Mouse (Mus musculus): Measurements from ENCODE around the gene 4930442H23Rik.

4930442H23Rik gene

GRCm38 (mm10) chr10:81141455-81142210, 42.0 kb downstream of the 4930442H23Rik start:
- H3K27me3 ChIP-seq (ENCODE audit: insufficient read depth, low read length) = no peaks in the 10 kb centered on the region
- H3K9me3 ChIP-seq (ENCODE audit: low read length) = no peaks in the 10 kb centered on the region
- H3K4me1 ChIP-seq (replicated peaks; ENCODE audit: low read depth, low read length) = peaks cover 78% of the 10 kb centered on the region
- no peak for TF ChIP-seq NANOG (IDR thresholded peaks at IDR 0.05; ENCODE audit: borderline replicate concordance, low read length)
- no peak for TF ChIP-seq POU5F1 (IDR thresholded peaks at IDR 0.05; ENCODE audit: borderline replicate concordance, low read length)
- TF ChIP-seq CTCF (conservative IDR thresholded peaks at IDR 0.05; ENCODE audit: low read length) = no peak
- H3K4me3 ChIP-seq (replicated peaks; ENCODE audit: low read length) = peak overlapping the region; percentile 92
- peaks cover 37% of the 10 kb centered on the region for H3K36me3 ChIP-seq (ENCODE audit: insufficient read depth, low read length)

- TF ChIP-seq NANOG (IDR thresholded peaks at IDR 0.05; ENCODE audit: borderline replicate concordance, low read length) = no peak
- TF ChIP-seq CTCF (conservative IDR thresholded peaks at IDR 0.05; ENCODE audit: low read length) = no peak
- no peak for TF ChIP-seq POU5F1 (IDR thresholded peaks at IDR 0.05; ENCODE audit: borderline replicate concordance, low read length)
- Histone ChIP-seq H3K4me3 (replicated peaks; ENCODE audit: low read length) (peak overlapping the region; percentile 92), H3K36me3 (ENCODE audit: insufficient read depth, low read length) (peaks cover 31% of the 10 kb centered on the region), H3K27me3 (ENCODE audit: insufficient read depth, low read length) (0 out of 2 replicates have a peak, but pooled peaks cover under 1% of the 10 kb centered on the region), H3K9me3 (ENCODE audit: low read length) (no peaks in the 10 kb centered on the region), H3K4me1 (replicated peaks; ENCODE audit: low read depth, low read length) (peaks cover 71% of the 10 kb centered on the region)
Measured at GRCm38 (mm10) chr10:81140717-81141454, 42.8 kb downstream of the 4930442H23Rik start.

- TF ChIP-seq POU5F1 (IDR thresholded peaks at IDR 0.05; ENCODE audit: borderline replicate concordance, low read length) = no peak
- no peak for TF ChIP-seq CTCF (conservative IDR thresholded peaks at IDR 0.05; ENCODE audit: low read length)
- TF ChIP-seq NANOG (IDR thresholded peaks at IDR 0.05; ENCODE audit: borderline replicate concordance, low read length) = no peak
- H3K36me3 ChIP-seq (ENCODE audit: insufficient read depth, low read length) = peaks cover 22% of the 10 kb centered on the region
- H3K4me1 ChIP-seq (replicated peaks; ENCODE audit: low read depth, low read length) = peaks cover 69% of the 10 kb centered on the region
Measured at GRCm38 (mm10) chr10:81140005-81140404, 43.6 kb downstream of the 4930442H23Rik start.

GRCm38 (mm10) chr10:81139529-81139846, 44.2 kb downstream of the 4930442H23Rik start:
- TF ChIP-seq POU5F1 (IDR thresholded peaks at IDR 0.05; ENCODE audit: borderline replicate concordance, low read length) = no peak
- TF ChIP-seq NANOG (IDR thresholded peaks at IDR 0.05; ENCODE audit: borderline replicate concordance, low read length) = no peak
- TF ChIP-seq CTCF (conservative IDR thresholded peaks at IDR 0.05; ENCODE audit: low read length) = no peak
- H3K9me3 ChIP-seq (ENCODE audit: low read length) = no peaks in the 10 kb centered on the region
- H3K36me3 ChIP-seq (ENCODE audit: insufficient read depth, low read length) = peaks cover 17% of the 10 kb centered on the region
- peaks cover 69% of the 10 kb centered on the region for H3K4me1 ChIP-seq (replicated peaks; ENCODE audit: low read depth, low read length)
- peaks cover 5% of the 10 kb centered on the region; the same call in 1 of the 2 replicates for H3K27me3 ChIP-seq (ENCODE audit: insufficient read depth, low read length)
- H3K4me3 ChIP-seq (replicated peaks; ENCODE audit: low read length) = peak overlapping the region; percentile 92

More at GRCm38 (mm10) chr10:81140005-81140404, 43.6 kb downstream of the 4930442H23Rik start:
- H3K27me3 ChIP-seq (ENCODE audit: insufficient read depth, low read length) = peaks cover 5% of the 10 kb centered on the region; the same call in 1 of the 2 replicates
- peak overlapping the region; percentile 92 for H3K4me3 ChIP-seq (replicated peaks; ENCODE audit: low read length)
- no peaks in the 10 kb centered on the region for H3K9me3 ChIP-seq (ENCODE audit: low read length)

- TF ChIP-seq POU5F1 (IDR thresholded peaks at IDR 0.05; ENCODE audit: borderline replicate concordance, low read length) = no peak
- no peak for TF ChIP-seq NANOG (IDR thresholded peaks at IDR 0.05; ENCODE audit: borderline replicate concordance, low read length)
- no peak for TF ChIP-seq CTCF (conservative IDR thresholded peaks at IDR 0.05; ENCODE audit: low read length)
- Histone ChIP-seq H3K4me1 (replicated peaks; ENCODE audit: low read depth, low read length) (peaks cover 70% of the 10 kb centered on the region), H3K9me3 (ENCODE audit: low read length) (no peaks in the 10 kb centered on the region), H3K27me3 (ENCODE audit: insufficient read depth, low read length) (peaks cover 5% of the 10 kb centered on the region; the same call in 1 of the 2 replicates), H3K36me3 (ENCODE audit: insufficient read depth, low read length) (peaks cover 12% of the 10 kb centered on the region), H3K4me3 (replicated peaks; ENCODE audit: low read length) (peak overlapping the region; percentile 92)
Measured at GRCm38 (mm10) chr10:81138821-81139528, 44.7 kb downstream of the 4930442H23Rik start.

GRCm38 (mm10) chr10:81138131-81138782, 45.4 kb downstream of the 4930442H23Rik start:
- TF ChIP-seq NANOG (IDR thresholded peaks at IDR 0.05; ENCODE audit: borderline replicate concordance, low read length) = no peak
- TF ChIP-seq CTCF (conservative IDR thresholded peaks at IDR 0.05; ENCODE audit: low read length) = no peak
- TF ChIP-seq POU5F1 (IDR thresholded peaks at IDR 0.05; ENCODE audit: borderline replicate concordance, low read length) = no peak
- Histone ChIP-seq H3K27me3 (ENCODE audit: insufficient read depth, low read length) (peaks cover 5% of the 10 kb centered on the region; the same call in 1 of the 2 replicates), H3K4me1 (replicated peaks; ENCODE audit: low read depth, low read length) (peaks cover 66% of the 10 kb centered on the region), H3K9me3 (ENCODE audit: low read length) (no peaks in the 10 kb centered on the region), H3K36me3 (ENCODE audit: insufficient read depth, low read length) (peaks cover 5% of the 10 kb centered on the region), H3K4me3 (replicated peaks; ENCODE audit: low read length) (peak overlapping the region; percentile 92)

- H3K4me3 ChIP-seq (replicated peaks; ENCODE audit: low read length) = peak overlapping the region; percentile 97
- TF ChIP-seq NANOG (IDR thresholded peaks at IDR 0.05; ENCODE audit: borderline replicate concordance, low read length) = no peak
- no peak for TF ChIP-seq CTCF (conservative IDR thresholded peaks at IDR 0.05; ENCODE audit: low read length)
- TF ChIP-seq POU5F1 (IDR thresholded peaks at IDR 0.05; ENCODE audit: borderline replicate concordance, low read length) = no peak
- H3K36me3 ChIP-seq (ENCODE audit: insufficient read depth, low read length) = peaks cover 2% of the 10 kb centered on the region
- peaks cover 62% of the 10 kb centered on the region for H3K4me1 ChIP-seq (replicated peaks; ENCODE audit: low read depth, low read length)
- H3K9me3 ChIP-seq (ENCODE audit: low read length) = no peaks in the 10 kb centered on the region
- peaks cover 5% of the 10 kb centered on the region; the same call in 1 of the 2 replicates for H3K27me3 ChIP-seq (ENCODE audit: insufficient read depth, low read length)
Measured at GRCm38 (mm10) chr10:81137252-81138130, 46.2 kb downstream of the 4930442H23Rik start.
